Mouse (Mus musculus): ENCODE results near the gene Gm26566. TPM values are rescaled to one million over a fixed set of nuclear protein-coding genes. Genes with fewer than 3 reads are reported as not detected.

Gm26566 gene
- polyA plus RNA-seq, 1 experiment from 2014 or later: 1.6 TPM

GRCm38 (mm10) chr4:88718715-88719114, 2.9 kb upstream of the Gm26566 start:
- H3K9ac ChIP-seq (replicated peaks; ENCODE audit: low read depth, low read length): 0 out of 2 replicates have a peak overlapping the region, but pooled peaks have one; percentile 18
- H3K27ac ChIP-seq (ENCODE audit: low read depth, low read length): no peak overlapping the region
- peak overlapping the region; percentile 86 for H3K4me2 ChIP-seq (ENCODE audit: low read depth, low read length)
- H3K4me3 ChIP-seq (ENCODE audit: low read depth, low read length): peak overlapping the region; percentile 17
- H3K4me1 ChIP-seq (ENCODE audit: control insufficient read depth, insufficient read depth, low read length): peaks cover 25% of the 10 kb centered on the region
- ATAC-seq (ENCODE audit: low read depth): no peak
- 56% methylated on average over 1 of the region's 1 CpGs for WGBS
- H3K27me3 ChIP-seq (ENCODE audit: control insufficient read depth, insufficient read depth, low read length): no peaks in the 10 kb centered on the region
- H3K9me3 ChIP-seq (ENCODE audit: control insufficient read depth, low read length): no peaks in the 10 kb centered on the region
- H3K36me3 ChIP-seq (ENCODE audit: control insufficient read depth, insufficient read depth, low read length): peaks cover 11% of the 10 kb centered on the region; the same call in 1 of the 2 replicates

- WGBS: 57% methylated on average over 8 of the region's 8 CpGs
- no peak overlapping the region for H3K4me3 ChIP-seq (ENCODE audit: low read depth, low read length)
- H3K27ac ChIP-seq (ENCODE audit: low read depth, low read length): no peak overlapping the region
- H3K4me1 ChIP-seq (ENCODE audit: control insufficient read depth, insufficient read depth, low read length): peaks cover 19% of the 10 kb centered on the region
- no peak overlapping the region for H3K9ac ChIP-seq (replicated peaks; ENCODE audit: low read depth, low read length)
- no peaks in the 10 kb centered on the region for H3K27me3 ChIP-seq (ENCODE audit: control insufficient read depth, insufficient read depth, low read length)
- no peaks in the 10 kb centered on the region for H3K9me3 ChIP-seq (ENCODE audit: control insufficient read depth, low read length)
- H3K4me2 ChIP-seq (ENCODE audit: low read depth, low read length): no peak overlapping the region
- H3K36me3 ChIP-seq (ENCODE audit: control insufficient read depth, insufficient read depth, low read length): peaks cover 6% of the 10 kb centered on the region; the same call in 1 of the 2 replicates
- ATAC-seq (ENCODE audit: low read depth): no peak
Measured at GRCm38 (mm10) chr4:88723497-88724090, 2.0 kb downstream of the Gm26566 start.

- 87% methylated on average over 6 of the region's 6 CpGs for WGBS
- H3K27ac ChIP-seq (ENCODE audit: low read depth, low read length): no peak overlapping the region
Measured at GRCm38 (mm10) chr4:88726727-88727126, 5.1 kb downstream of the Gm26566 start.

GRCm38 (mm10) chr4:88727324-88727723, 5.7 kb downstream of the Gm26566 start:
- H3K36me3 ChIP-seq (ENCODE audit: control insufficient read depth, insufficient read depth, low read length): no peaks in the 10 kb centered on the region
- H3K4me2 ChIP-seq (ENCODE audit: low read depth, low read length): no peak overlapping the region
- WGBS: 0% methylated on average over 1 of the region's 1 CpGs
- H3K9me3 ChIP-seq (ENCODE audit: control insufficient read depth, low read length): no peaks in the 10 kb centered on the region
- H3K27ac ChIP-seq (ENCODE audit: low read depth, low read length): no peak overlapping the region
- no peak overlapping the region for H3K9ac ChIP-seq (replicated peaks; ENCODE audit: low read depth, low read length)
- H3K4me3 ChIP-seq (ENCODE audit: low read depth, low read length): no peak overlapping the region
- no peak for ATAC-seq (ENCODE audit: low read depth)
- H3K27me3 ChIP-seq (ENCODE audit: control insufficient read depth, insufficient read depth, low read length): no peaks in the 10 kb centered on the region
- H3K4me1 ChIP-seq (ENCODE audit: control insufficient read depth, insufficient read depth, low read length): no peaks in the 10 kb centered on the region

More at GRCm38 (mm10) chr4:88726727-88727126, 5.1 kb downstream of the Gm26566 start:
- Histone ChIP-seq H3K4me1 (ENCODE audit: control insufficient read depth, insufficient read depth, low read length) (no peaks in the 10 kb centered on the region), H3K27me3 (ENCODE audit: control insufficient read depth, insufficient read depth, low read length) (no peaks in the 10 kb centered on the region), H3K36me3 (ENCODE audit: control insufficient read depth, insufficient read depth, low read length) (no peaks in the 10 kb centered on the region), H3K9me3 (ENCODE audit: control insufficient read depth, low read length) (no peaks in the 10 kb centered on the region), H3K4me3 (ENCODE audit: low read depth, low read length) (no peak overlapping the region), H3K4me2 (ENCODE audit: low read depth, low read length) (no peak overlapping the region), H3K9ac (replicated peaks; ENCODE audit: low read depth, low read length) (no peak overlapping the region)
- no peak for ATAC-seq (ENCODE audit: low read depth)

DNA sequence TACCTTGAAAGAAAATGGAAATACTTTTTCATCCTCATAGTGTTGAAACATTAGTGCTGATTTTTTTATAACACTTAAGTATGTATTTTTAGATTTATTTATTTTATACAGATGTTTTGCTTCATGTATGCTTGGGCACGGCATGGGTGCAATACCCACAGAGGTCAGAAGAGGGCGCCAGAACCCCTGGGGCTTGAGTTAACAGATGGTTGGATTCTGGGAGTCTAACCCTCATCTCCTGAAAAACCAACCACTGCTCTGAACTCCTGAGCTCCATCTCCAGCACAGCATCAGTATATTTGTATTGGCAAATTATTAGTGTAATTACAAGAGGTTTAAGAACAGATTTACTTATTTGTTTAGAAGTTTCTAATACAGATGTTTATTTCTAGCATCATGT, 16.9 kb downstream of the Gm26566 start:
- H3K9me3 ChIP-seq (ENCODE audit: control insufficient read depth, low read length): no peaks in the 10 kb centered on the region
- H3K4me3 ChIP-seq (ENCODE audit: low read depth, low read length): no peak overlapping the region
- H3K27ac ChIP-seq (ENCODE audit: low read depth, low read length): no peak overlapping the region
- no peak overlapping the region for H3K4me2 ChIP-seq (ENCODE audit: low read depth, low read length)
- no peaks in the 10 kb centered on the region for H3K4me1 ChIP-seq (ENCODE audit: control insufficient read depth, insufficient read depth, low read length)
- WGBS: 4% methylated on average over 2 of the region's 2 CpGs
- ATAC-seq (ENCODE audit: low read depth): no peak
- H3K9ac ChIP-seq (replicated peaks; ENCODE audit: low read depth, low read length): no peak overlapping the region
- no peaks in the 10 kb centered on the region for H3K36me3 ChIP-seq (ENCODE audit: control insufficient read depth, insufficient read depth, low read length)
- no peaks in the 10 kb centered on the region for H3K27me3 ChIP-seq (ENCODE audit: control insufficient read depth, insufficient read depth, low read length)

- Histone ChIP-seq H3K4me1 (ENCODE audit: control insufficient read depth, insufficient read depth, low read length) (no peaks in the 10 kb centered on the region), H3K9me3 (ENCODE audit: control insufficient read depth, low read length) (no peaks in the 10 kb centered on the region), H3K9ac (replicated peaks; ENCODE audit: low read depth, low read length) (no peak overlapping the region), H3K4me3 (ENCODE audit: low read depth, low read length) (no peak overlapping the region), H3K27ac (ENCODE audit: low read depth, low read length) (no peak overlapping the region), H3K4me2 (ENCODE audit: low read depth, low read length) (no peak overlapping the region), H3K36me3 (ENCODE audit: control insufficient read depth, insufficient read depth, low read length) (no peaks in the 10 kb centered on the region), H3K27me3 (ENCODE audit: control insufficient read depth, insufficient read depth, low read length) (no peaks in the 10 kb centered on the region)
- no peak for ATAC-seq (ENCODE audit: low read depth)
- WGBS: 94% methylated on average over 6 of the region's 6 CpGs
Measured at GRCm38 (mm10) chr4:88739036-88739435, 17.4 kb downstream of the Gm26566 start.

DNA sequence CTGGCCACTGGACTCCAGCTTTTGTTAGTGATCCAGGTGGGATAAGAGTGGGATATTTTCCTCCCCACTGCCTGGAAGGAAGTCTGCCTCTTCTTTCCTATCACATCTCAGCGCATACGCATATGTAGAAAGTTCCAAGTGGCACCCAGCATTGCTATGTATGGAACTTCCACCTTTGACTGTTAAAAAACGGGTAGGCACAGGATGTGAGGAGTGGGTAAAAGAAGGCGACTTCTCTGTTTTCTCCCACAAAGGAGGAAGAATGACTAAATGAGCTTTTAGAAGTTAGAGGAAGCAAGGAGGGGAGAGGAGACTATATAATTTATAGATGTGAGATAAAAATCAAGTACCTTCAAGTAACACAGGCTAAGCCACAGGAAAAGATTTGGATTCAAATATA, 19.8 kb downstream of the Gm26566 start:
- no peaks in the 10 kb centered on the region for H3K9me3 ChIP-seq (ENCODE audit: control insufficient read depth, low read length)
- no peak overlapping the region for H3K9ac ChIP-seq (replicated peaks; ENCODE audit: low read depth, low read length)
- H3K36me3 ChIP-seq (ENCODE audit: control insufficient read depth, insufficient read depth, low read length): no peaks in the 10 kb centered on the region
- no peaks in the 10 kb centered on the region for H3K27me3 ChIP-seq (ENCODE audit: control insufficient read depth, insufficient read depth, low read length)
- no peak for ATAC-seq (ENCODE audit: low read depth)
- WGBS: 94% methylated on average over 4 of the region's 4 CpGs
- H3K4me2 ChIP-seq (ENCODE audit: low read depth, low read length): no peak overlapping the region
- H3K4me1 ChIP-seq (ENCODE audit: control insufficient read depth, insufficient read depth, low read length): no peaks in the 10 kb centered on the region
- no peak overlapping the region for H3K4me3 ChIP-seq (ENCODE audit: low read depth, low read length)
- H3K27ac ChIP-seq (ENCODE audit: low read depth, low read length): no peak overlapping the region

DNA sequence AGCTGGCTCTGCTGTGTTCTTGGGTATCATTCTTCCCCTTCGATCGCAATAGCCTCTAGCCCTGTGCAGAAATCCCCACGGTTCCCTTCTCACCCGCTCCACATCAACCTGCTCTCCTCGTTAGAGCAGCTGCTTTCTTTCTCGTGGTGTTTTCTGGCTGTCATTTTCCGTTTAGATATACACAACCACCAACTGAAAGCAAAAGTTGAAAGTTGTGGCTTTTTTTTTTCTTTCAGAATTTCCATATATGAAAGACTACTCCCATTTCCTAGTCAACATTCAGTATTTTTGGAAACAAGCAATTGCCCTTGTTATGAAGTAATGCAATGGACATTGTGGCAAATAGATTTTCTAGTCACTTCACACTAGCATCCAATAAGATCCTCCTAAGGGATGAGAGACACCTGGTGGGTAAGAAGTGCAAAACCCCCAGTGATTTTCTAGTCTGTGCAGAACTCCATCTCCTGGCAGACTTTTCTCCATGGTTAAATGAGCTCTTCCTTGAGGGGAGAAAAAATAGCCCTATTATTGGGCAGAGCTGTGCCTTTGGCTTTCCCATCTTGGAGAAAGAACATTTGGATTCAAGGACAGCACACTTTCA, 21.3 kb downstream of the Gm26566 start:
- Histone ChIP-seq H3K36me3 (ENCODE audit: control insufficient read depth, insufficient read depth, low read length) (no peaks in the 10 kb centered on the region), H3K9me3 (ENCODE audit: control insufficient read depth, low read length) (no peaks in the 10 kb centered on the region), H3K27ac (ENCODE audit: low read depth, low read length) (no peak overlapping the region), H3K4me2 (ENCODE audit: low read depth, low read length) (no peak overlapping the region), H3K4me3 (ENCODE audit: low read depth, low read length) (no peak overlapping the region), H3K27me3 (ENCODE audit: control insufficient read depth, insufficient read depth, low read length) (no peaks in the 10 kb centered on the region), H3K4me1 (ENCODE audit: control insufficient read depth, insufficient read depth, low read length) (no peaks in the 10 kb centered on the region), H3K9ac (replicated peaks; ENCODE audit: low read depth, low read length) (no peak overlapping the region)
- no peak for ATAC-seq (ENCODE audit: low read depth)
- 80% methylated on average over 7 of the region's 7 CpGs for WGBS

- Histone ChIP-seq H3K4me3 (ENCODE audit: low read depth, low read length) (no peak overlapping the region), H3K27me3 (ENCODE audit: control insufficient read depth, insufficient read depth, low read length) (no peaks in the 10 kb centered on the region), H3K36me3 (ENCODE audit: control insufficient read depth, insufficient read depth, low read length) (no peaks in the 10 kb centered on the region), H3K27ac (ENCODE audit: low read depth, low read length) (no peak overlapping the region), H3K9ac (replicated peaks; ENCODE audit: low read depth, low read length) (no peak overlapping the region), H3K4me2 (ENCODE audit: low read depth, low read length) (no peak overlapping the region), H3K4me1 (ENCODE audit: control insufficient read depth, insufficient read depth, low read length) (no peaks in the 10 kb centered on the region), H3K9me3 (ENCODE audit: control insufficient read depth, low read length) (no peaks in the 10 kb centered on the region)
- WGBS: 65% methylated on average over 3 of the region's 3 CpGs
- no peak for ATAC-seq (ENCODE audit: low read depth)
Measured at GRCm38 (mm10) chr4:88744207-88744606, 22.6 kb downstream of the Gm26566 start.

Data from neural tube, embryonic 14.5 days (tissue).